Mouse (Mus musculus) MEL (cell line): ENCODE data around the gene Cobl. TPM values are rescaled to one million over a fixed set of nuclear protein-coding genes. Genes with fewer than 3 reads are reported as not detected.

Source experiments
- DNase-seq: peaks from one replicate; pipeline ENCODE4 v3.0.0; 2011; ENCODE audit warnings: low read depth, low spot score
- H3K27ac ChIP-seq: 2 replicates; pipeline ENCODE4 v1.5.1; 2012; ENCODE audit warnings: low read depth, mild to moderate bottlenecking, control low read depth, low read length, moderate library complexity; ENCODE audit not compliant: control insufficient read depth
- H3K27me3 ChIP-seq, 2 experiments: fragments of 150-350 bp in 1 of 2; sonication (generic) in 1 of 2; 2 replicates each; pipeline ENCODE4 v1.6.1; 2012; ENCODE audit warnings: low read length in 2 of 2, mild to moderate bottlenecking in 2 of 2, improper control_type of control experiment in 1 of 2, moderate library complexity in 1 of 2; ENCODE audit not compliant: insufficient read depth in 2 of 2, control insufficient read depth in 1 of 2
- H3K36me3 ChIP-seq, 2 experiments: 2 replicates each; pipeline ENCODE4 v1.6.1; 2012 to 2014; ENCODE audit warnings: low read length in 2 of 2, improper control_type of control experiment in 1 of 2, inconsistent platforms in 1 of 2, mild to moderate bottlenecking in 1 of 2; ENCODE audit not compliant: insufficient read depth in 2 of 2, control insufficient read depth in 1 of 2
- H3K4me1 ChIP-seq, 2 experiments: fragments of 150-350 bp in 1 of 2; sonication (generic) in 1 of 2; 2 replicates each; pipeline ENCODE4 v1.6.1; 2012; ENCODE audit warnings: low read length in 2 of 2, improper control_type of control experiment in 1 of 2, mild to moderate bottlenecking in 1 of 2; ENCODE audit not compliant: insufficient read depth in 2 of 2, control insufficient read depth in 1 of 2
- H3K4me3 ChIP-seq, 2 experiments: fragments of 150-350 bp in 1 of 2; sonication (generic) in 1 of 2; 2 replicates each; pipeline ENCODE4 v1.5.1; 2012; ENCODE audit warnings: low read depth in 2 of 2, low read length in 2 of 2, mild to moderate bottlenecking in 2 of 2, moderate library complexity in 2 of 2, control low read depth in 1 of 2, improper control_type of control experiment in 1 of 2; ENCODE audit not compliant: control insufficient read depth in 1 of 2, insufficient read depth in 1 of 2
- H3K79me2 ChIP-seq: 2 replicates; pipeline ENCODE4 v1.6.1; 2012; ENCODE audit warnings: mild to moderate bottlenecking, low read length, moderate library complexity; ENCODE audit not compliant: control insufficient read depth, poor library complexity, insufficient read depth
- H3K9ac ChIP-seq: 2 replicates; pipeline ENCODE4 v1.6.1; 2012; ENCODE audit warnings: low read depth, mild to moderate bottlenecking, control low read depth, low read length, moderate library complexity; ENCODE audit not compliant: control insufficient read depth, poor library complexity, severe bottlenecking
- H3K9me3 ChIP-seq: fragments of 150-350 bp; sonication (generic); replicated peaks from 2 replicates; pipeline ENCODE4 v1.6.1; 2012; ENCODE audit warnings: mild to moderate bottlenecking, low read length, improper control_type of control experiment, moderate library complexity; ENCODE audit not compliant: insufficient read depth
- BHLHE40 ChIP-seq: IDR thresholded peaks from 2 replicates; pipeline ENCODE4 v1.6.1; 2012; ENCODE audit warnings: low read depth, mild to moderate bottlenecking, inconsistent platforms, low read length, improper control_type of control experiment, borderline replicate concordance
- E2F4 ChIP-seq: IDR thresholded peaks from 2 replicates; pipeline ENCODE4 v1.6.1; 2011; ENCODE audit warnings: low read depth, low read length, improper control_type of control experiment, borderline replicate concordance
- ELF1 ChIP-seq: IDR thresholded peaks from 2 replicates; pipeline ENCODE4 v1.6.1; 2014; ENCODE audit warnings: low read depth, mild to moderate bottlenecking, inconsistent platforms, low read length, improper control_type of control experiment, moderate library complexity
- ETS1 ChIP-seq: IDR thresholded peaks from 2 replicates; pipeline ENCODE4 v1.6.1; 2012; ENCODE audit warnings: low read depth, mild to moderate bottlenecking, inconsistent platforms, low read length, improper control_type of control experiment, moderate library complexity
- GABPA ChIP-seq: IDR thresholded peaks from 2 replicates; pipeline ENCODE4 v1.6.1; 2012; ENCODE audit warnings: low read depth, mild to moderate bottlenecking, inconsistent platforms, low read length, improper control_type of control experiment, moderate library complexity
- MAFK ChIP-seq: IDR thresholded peaks from 2 replicates; pipeline ENCODE4 v1.6.1; 2011; ENCODE audit warnings: low read depth, mild to moderate bottlenecking, low read length, improper control_type of control experiment, borderline replicate concordance
- MEF2A ChIP-seq: IDR thresholded peaks from 2 replicates; pipeline ENCODE4 v1.6.1; 2014; ENCODE audit warnings: low read depth, mild to moderate bottlenecking, inconsistent platforms, low read length, improper control_type of control experiment; ENCODE audit not compliant: poor library complexity, insufficient replicate concordance, severe bottlenecking; ENCODE audit errors: extremely low read depth
- POLR2AphosphoS5 ChIP-seq: IDR thresholded peaks from 2 replicates; pipeline ENCODE4 v1.6.1; 2012; ENCODE audit warnings: low read depth, borderline replicate concordance, mild to moderate bottlenecking, inconsistent platforms, low read length, moderate library complexity, mixed read lengths
- RAD21 ChIP-seq: IDR thresholded peaks from 2 replicates; pipeline ENCODE4 v1.6.1; 2011; ENCODE audit warnings: mild to moderate bottlenecking, low read depth, low read length, improper control_type of control experiment
- RCOR1 ChIP-seq: IDR thresholded peaks from 2 replicates; pipeline ENCODE4 v1.6.1; 2012; ENCODE audit warnings: low read depth, mild to moderate bottlenecking, inconsistent platforms, low read length, improper control_type of control experiment
- ZKSCAN1 ChIP-seq: IDR thresholded peaks from 2 replicates; pipeline ENCODE4 v1.6.1; 2012; ENCODE audit warnings: low read depth, mild to moderate bottlenecking, inconsistent platforms, low read length, improper control_type of control experiment, moderate library complexity
- ZMIZ1 ChIP-seq: IDR thresholded peaks from 2 replicates; pipeline ENCODE4 v1.6.1; 2012; ENCODE audit warnings: low read depth, mild to moderate bottlenecking, inconsistent platforms, low read length, improper control_type of control experiment, moderate library complexity
- polyA plus RNA-seq, 2 experiments: library from polyadenylated mRNA; stranded (reverse) in 1 of 2; unstranded in 1 of 2; fragments of >175 nt in 1 of 2; fragments of >200 nt in 1 of 2; gene quantifications; 2 replicates each; pipeline versions ENCODE4 v1.2.1 to v1.2.4; 2012; ENCODE audit warnings: low replicate concordance in 2 of 2, low read depth in 1 of 2; ENCODE audit not compliant: insufficient read length in 2 of 2, insufficient read depth in 1 of 2, missing spikeins in 1 of 2
- total RNA-seq: library from RNA; depleted of rRNA; stranded (reverse); fragments of 300-350 nt; gene quantifications from 2 replicates; pipeline ENCODE4 v1.2.3, GENCODE M21; 2012

The Cobl gene
- total and polyA plus RNA-seq, 3 experiments = not detected

DNA sequence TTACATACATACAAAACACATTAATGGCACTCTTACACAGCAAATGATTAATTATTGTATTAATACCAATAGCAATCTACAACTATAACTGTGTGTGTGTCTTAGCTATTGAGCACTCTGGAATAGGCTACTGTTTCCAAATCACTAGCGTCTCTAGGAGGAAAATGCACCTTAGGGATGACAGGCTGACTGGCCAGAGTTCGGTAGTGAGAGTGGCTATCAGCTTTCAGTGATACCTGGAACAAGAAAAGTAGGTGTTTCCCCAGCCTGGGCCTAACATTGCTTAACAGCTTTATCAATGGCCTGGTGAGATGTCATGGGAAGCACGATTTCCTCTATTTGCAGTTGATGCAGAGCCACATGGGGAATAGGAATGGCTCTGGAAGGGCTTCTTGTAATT, 37.0 kb upstream of the Cobl start:
- Histone ChIP-seq H3K9me3 (no peaks in the 10 kb centered on the region), H3K4me1 (no peaks in the 10 kb centered on the region), H3K36me3 (no peaks in the 10 kb centered on the region), H3K9ac (no peak overlapping the region), H3K79me2 (no peaks in the 10 kb centered on the region), H3K27me3 (no peaks in the 10 kb centered on the region), H3K4me3 (no peak overlapping the region), H3K27ac (no peak overlapping the region)
- TF ChIP-seq RCOR1 = no peak
- TF ChIP-seq ZKSCAN1 = no peak
- TF ChIP-seq RAD21 = no peak
- no peak for TF ChIP-seq ELF1
- no peak for TF ChIP-seq MEF2A
- no peak for DNase-seq

GRCm38 (mm10) chr11:12493791-12494190, 29.0 kb upstream of the Cobl start:
- no peaks in the 10 kb centered on the region for H3K9me3 ChIP-seq
- no peaks in the 10 kb centered on the region for H3K36me3 ChIP-seq
- H3K27ac ChIP-seq = no peak overlapping the region
- H3K4me1 ChIP-seq = no peaks in the 10 kb centered on the region
- no peaks in the 10 kb centered on the region for H3K27me3 ChIP-seq
- no peak for TF ChIP-seq ETS1
- no peak for TF ChIP-seq MAFK
- TF ChIP-seq ZMIZ1 = no peak
- TF ChIP-seq POLR2AphosphoS5 = no peak
- no peak for TF ChIP-seq E2F4
- DNase-seq = no peak
- H3K4me3 ChIP-seq = no peak overlapping the region
- no peaks in the 10 kb centered on the region for H3K79me2 ChIP-seq
- H3K9ac ChIP-seq = no peak overlapping the region

DNA sequence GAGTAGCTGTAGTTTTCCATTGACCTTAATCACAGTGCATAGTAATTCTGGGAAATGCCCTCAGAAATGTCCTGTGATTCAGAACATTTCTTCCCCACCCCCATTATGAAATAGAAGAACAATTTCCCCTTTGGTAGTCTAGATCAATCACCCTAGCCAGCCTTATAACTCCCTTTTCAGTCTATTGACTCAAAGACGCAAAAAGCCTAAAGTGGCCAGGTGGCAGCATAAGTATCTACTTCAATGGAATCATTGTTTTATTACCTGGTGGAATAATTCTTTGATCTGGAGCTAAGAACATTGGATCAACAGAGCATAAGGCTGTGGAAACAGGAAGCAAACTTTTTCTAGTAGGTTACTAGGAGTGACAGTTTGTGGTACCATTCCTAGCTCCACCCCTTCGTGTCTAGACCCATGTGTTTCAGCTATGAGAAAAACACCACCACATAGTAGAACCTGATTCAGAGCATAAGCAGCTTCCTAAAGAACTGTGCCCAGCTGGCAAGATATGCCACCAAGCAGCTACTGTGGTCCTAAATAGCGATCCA, 15.2 kb upstream of the Cobl start:
- H3K9ac ChIP-seq = no peak overlapping the region
- no peak overlapping the region for H3K4me3 ChIP-seq
- H3K9me3 ChIP-seq = no peaks in the 10 kb centered on the region
- H3K4me1 ChIP-seq = no peaks in the 10 kb centered on the region
- no peak for TF ChIP-seq BHLHE40
- TF ChIP-seq GABPA = no peak
- no peaks in the 10 kb centered on the region for H3K27me3 ChIP-seq
- H3K79me2 ChIP-seq = no peaks in the 10 kb centered on the region
- H3K27ac ChIP-seq = no peak overlapping the region
- DNase-seq = no peak
- H3K36me3 ChIP-seq = no peaks in the 10 kb centered on the region
